Mouse (Mus musculus) cerebellum, postnatal 25 days (tissue): ENCODE measurements around the gene Clybl.

Source experiments
- DNase-seq, 2 experiments: peaks; one replicate each; pipeline ENCODE4 v3.0.0; 2021; ENCODE audit warnings: mixed read lengths in 2 of 2

Gene Clybl

GRCm38 (mm10) chr14:122388431-122389031 lies 207.0 kb downstream of the Clybl start:
- DNase-seq: peak; percentile 67 to 76

- peak; percentile 52 to 68 for DNase-seq
Observed at GRCm38 (mm10) chr14:122389684-122390370, 208.3 kb downstream of the Clybl start.

DNA sequence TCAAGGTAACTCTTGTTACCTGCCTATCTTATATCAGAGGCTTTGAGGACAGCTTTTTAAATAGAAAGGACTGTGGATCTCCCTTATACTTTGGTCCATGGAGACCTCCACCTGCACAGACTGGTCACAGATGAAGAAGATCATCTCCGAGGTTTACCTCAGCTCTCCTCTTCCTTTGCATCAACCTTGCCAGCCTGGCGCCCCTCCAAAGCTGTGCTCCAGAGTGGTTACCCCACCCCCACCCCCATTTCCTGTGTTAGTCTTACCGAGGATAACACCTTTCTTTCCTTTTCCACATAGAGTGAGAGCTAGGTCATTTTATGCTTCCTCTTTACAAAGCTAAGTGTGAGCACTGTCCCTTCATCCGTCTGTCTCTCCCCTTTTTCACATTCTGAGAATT lies 209.4 kb downstream of the Clybl start:
- DNase-seq: peak; percentile 77 to 88

GRCm38 (mm10) chr14:122393119-122393518 lies 211.6 kb downstream of the Clybl start:
- DNase-seq: no peak

DNA sequence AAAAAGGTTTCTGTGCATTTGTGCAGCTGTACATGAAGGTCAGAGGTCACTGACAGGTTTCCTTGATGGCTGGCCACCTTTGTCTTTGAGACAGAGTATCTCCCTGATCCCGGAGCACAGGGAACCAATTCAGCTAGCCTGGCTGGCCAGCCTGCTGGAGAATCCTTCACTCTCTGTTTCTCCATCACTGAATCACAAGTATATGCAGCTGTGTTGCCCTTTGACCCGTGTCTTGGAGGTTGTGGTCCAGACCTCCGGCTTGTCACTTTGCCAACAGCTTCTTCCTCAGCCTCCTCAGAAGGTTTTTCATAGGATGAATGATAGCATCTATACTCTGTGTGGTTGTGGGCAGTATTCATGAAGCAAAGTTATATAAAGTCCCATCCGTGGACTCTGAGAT lies 217.2 kb downstream of the Clybl start:
- DNase-seq: no peak

- peak in 1 of 2 experiments; percentile 14 for DNase-seq
Observed at GRCm38 (mm10) chr14:122399906-122400305, 218.4 kb downstream of the Clybl start.

DNA sequence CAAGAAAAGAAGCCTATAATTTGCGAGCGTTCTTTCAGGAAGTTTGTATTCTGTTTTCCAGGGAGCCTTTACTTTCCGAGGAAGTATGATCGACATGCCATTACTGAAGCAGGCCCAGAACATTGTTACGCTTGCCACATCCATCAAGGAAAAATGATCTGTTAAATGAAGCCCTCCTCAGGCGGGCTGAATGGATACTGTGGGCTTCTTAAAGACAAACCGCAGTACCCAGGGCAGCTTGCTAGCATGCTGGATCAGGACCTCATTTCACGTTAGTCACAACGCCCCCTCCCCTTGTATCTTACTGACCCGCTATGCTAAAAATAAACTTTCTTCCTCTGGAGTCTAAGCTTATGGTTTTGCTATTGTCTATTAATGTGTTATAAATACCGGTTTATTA lies 220.4 kb downstream of the Clybl start:
- DNase-seq: no peak

GRCm38 (mm10) chr14:122402716-122403258 lies 221.3 kb downstream of the Clybl start:
- DNase-seq: no peak

GRCm38 (mm10) chr14:122403422-122403940 lies 222.0 kb downstream of the Clybl start:
- peak in 1 of 2 experiments; percentile 11 for DNase-seq

DNA sequence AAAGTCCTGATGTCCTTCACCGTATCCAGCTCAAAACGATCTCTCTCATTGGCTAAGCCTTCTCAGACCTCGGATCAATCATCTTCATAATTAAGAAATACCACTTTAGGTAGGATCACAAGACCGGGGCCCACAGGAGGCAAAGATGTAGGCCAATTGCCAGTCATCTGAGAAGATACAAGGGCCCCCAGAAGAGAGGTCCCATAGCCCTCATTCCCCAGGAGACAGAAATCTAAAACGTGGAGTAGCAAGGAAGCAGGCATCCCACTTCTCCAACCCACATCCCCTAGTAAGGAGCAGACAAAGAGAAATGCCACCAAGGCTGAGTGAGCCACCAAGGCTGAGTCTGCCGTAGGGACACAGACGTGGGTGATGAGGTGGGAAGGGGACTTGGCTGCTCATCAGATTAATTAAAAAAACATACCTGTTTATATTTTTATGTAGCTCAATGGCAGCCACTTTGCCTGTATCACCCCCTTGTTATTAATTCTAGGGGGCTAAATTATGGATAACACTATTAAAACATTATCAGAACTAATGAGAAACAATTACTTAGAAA lies 223.2 kb downstream of the Clybl start:
- peak in 1 of 2 experiments; percentile 15 for DNase-seq

DNA sequence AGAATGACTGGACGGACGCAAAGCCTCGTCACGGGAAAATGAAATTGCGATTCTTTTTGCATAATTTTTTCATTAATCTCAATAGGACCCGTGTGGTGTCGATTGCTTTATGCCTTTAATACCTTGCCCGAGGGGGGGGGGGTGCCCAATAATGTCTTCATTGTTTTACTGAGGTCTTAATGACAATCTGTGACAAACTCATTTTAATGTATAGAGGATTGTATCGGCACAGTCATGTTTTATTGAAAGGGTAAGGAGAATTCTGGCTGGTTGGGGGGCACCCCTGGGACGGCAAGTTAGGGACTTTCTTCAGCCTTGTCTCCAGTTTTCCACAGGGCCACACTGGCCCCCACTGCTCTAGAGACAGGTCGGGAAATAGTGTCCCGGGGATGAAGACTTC lies 223.7 kb downstream of the Clybl start:
- peak in 1 of 2 experiments; percentile 23 for DNase-seq

- peak; percentile 38 to 45 for DNase-seq
Observed at GRCm38 (mm10) chr14:122405897-122406540, 224.5 kb downstream of the Clybl start.

- DNase-seq: peak; percentile 66 to 75
Observed at GRCm38 (mm10) chr14:122406541-122407219, 225.2 kb downstream of the Clybl start.

- DNase-seq: no peak
Observed at GRCm38 (mm10) chr14:122412841-122413541, 231.5 kb downstream of the Clybl start.

DNA sequence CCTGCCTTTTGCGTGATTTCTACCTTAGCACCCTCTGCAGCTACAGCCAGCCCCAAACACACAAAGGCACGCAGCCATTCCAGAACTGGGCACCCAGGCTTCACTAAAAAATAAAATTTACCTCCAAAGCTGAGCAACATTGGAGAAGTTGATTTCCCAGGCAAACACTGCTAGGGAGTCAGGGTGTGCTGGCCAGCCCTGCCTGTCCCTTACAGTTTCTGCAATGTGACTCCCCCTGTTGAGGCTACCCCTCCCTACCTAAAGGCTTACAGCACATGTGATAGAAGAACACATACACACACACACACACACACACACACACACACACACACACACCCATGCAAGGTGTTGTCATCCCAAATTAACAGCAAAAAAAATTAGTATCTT lies 232.0 kb downstream of the Clybl start:
- DNase-seq: no peak

- no peak for DNase-seq
Observed at GRCm38 (mm10) chr14:122414786-122415185, 233.3 kb downstream of the Clybl start.

DNA sequence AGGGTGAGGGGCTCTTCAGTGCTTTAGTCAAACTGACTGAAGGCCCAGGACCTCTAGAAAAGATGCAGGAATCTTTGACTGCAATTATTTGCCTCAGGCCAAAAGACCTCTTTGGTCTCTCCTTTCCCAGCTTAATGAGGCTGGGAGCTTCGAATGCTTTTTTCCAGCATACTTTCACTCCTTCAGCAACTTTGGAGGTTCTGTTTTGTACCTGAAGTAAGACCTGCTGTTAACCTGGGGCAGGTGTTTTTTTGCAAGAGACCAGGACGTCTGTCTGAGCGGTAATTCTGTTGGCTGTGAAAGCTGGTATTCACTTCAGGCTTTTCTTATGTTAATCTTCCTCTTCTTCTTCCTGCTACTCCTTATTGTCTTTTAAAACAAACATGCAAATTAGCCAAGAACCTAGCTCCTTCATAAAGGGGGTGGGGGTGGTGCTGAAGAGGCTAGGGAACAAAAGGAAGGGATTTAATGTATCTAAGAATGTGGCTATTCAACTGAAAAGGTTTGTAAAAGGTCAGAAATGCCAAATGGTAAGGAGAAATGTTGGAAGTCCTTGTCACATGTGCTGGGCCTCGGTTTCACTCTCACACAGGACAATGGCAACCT lies 234.8 kb downstream of the Clybl start:
- no peak for DNase-seq

- no peak for DNase-seq
Observed at GRCm38 (mm10) chr14:122424441-122424840, 242.9 kb downstream of the Clybl start.

- DNase-seq: no peak
Observed at GRCm38 (mm10) chr14:122426529-122427203, 245.2 kb downstream of the Clybl start.

DNA sequence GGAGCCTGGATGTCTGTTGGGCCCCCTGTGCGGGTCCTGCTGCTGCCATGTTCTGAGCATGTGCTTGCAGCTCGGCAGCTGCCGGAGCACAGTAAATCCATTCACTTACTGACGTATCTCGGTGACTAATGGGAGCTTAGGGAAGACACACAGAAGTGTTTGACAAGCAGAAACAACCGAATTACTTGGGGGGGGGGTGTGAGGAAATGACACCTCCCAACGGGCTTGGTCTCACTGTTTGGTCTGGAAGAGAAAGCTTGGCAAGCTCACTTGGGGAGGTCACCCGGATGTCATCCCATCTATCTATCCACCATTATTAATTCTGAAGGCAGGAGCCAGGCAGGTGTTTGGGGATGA lies 245.7 kb downstream of the Clybl start:
- no peak for DNase-seq

DNA sequence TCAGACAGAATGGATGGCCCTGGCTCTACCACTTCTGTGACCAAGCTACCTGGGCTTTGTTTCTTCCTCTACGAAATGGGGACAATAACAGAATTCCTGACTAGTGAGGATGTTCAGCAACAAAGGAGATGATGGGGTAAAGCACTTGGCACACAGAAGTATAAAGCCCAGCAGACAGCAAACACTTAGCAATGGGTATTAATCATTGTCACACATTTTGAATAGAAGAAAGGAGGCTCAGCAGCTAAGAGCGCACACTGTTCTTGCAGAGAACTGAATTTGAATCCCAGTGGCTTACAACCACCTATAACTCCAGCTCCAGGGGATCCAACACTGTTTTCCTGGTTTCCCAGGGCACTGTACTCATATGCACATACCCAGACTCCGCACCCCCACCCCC lies 246.2 kb downstream of the Clybl start:
- DNase-seq: no peak
